Mouse (Mus musculus) lung, adult 18-20 months (tissue): ENCODE data around the gene Chmp2a.

Experiments
- DNase-seq, 2 experiments: peaks; one replicate each; pipeline ENCODE4 v3.0.0; 2022; ENCODE audit warnings: mixed read lengths in 2 of 2

The Chmp2a gene

GRCm38 (mm10) chr7:13033451-13034147 is 1.0 kb downstream of the Chmp2a start:
- no peak for DNase-seq

GRCm38 (mm10) chr7:13032541-13032940 is 2.1 kb downstream of the Chmp2a start:
- DNase-seq = no peak

GRCm38 (mm10) chr7:13031983-13032382 is 2.6 kb downstream of the Chmp2a start:
- DNase-seq = no peak

GRCm38 (mm10) chr7:13031069-13031468 is 3.5 kb downstream of the Chmp2a start:
- DNase-seq = no peak

- no peak for DNase-seq
Measured at GRCm38 (mm10) chr7:13028986-13029385, 5.6 kb downstream of the Chmp2a start.

- DNase-seq = no peak
Measured at GRCm38 (mm10) chr7:13025511-13026112, 9.0 kb downstream of the Chmp2a start.

- peak; percentile 62 to 65 for DNase-seq
Measured at GRCm38 (mm10) chr7:13024805-13025204, 9.8 kb downstream of the Chmp2a start.

GRCm38 (mm10) chr7:13023928-13024731 is 10.5 kb downstream of the Chmp2a start:
- peak; percentile 88 to 89 for DNase-seq

- peak; percentile 86 to 89 for DNase-seq
Measured at GRCm38 (mm10) chr7:13022773-13023535, 11.7 kb downstream of the Chmp2a start.

GRCm38 (mm10) chr7:13015217-13015616 is 19.4 kb downstream of the Chmp2a start:
- DNase-seq = no peak

GRCm38 (mm10) chr7:13014275-13014839 is 20.2 kb downstream of the Chmp2a start:
- DNase-seq = no peak

- no peak for DNase-seq
Measured at GRCm38 (mm10) chr7:13013671-13014070, 20.9 kb downstream of the Chmp2a start.

GRCm38 (mm10) chr7:13010005-13010908 is 24.4 kb downstream of the Chmp2a start, which contains the start of gene Zbtb45:
Gene Zbtb45 (minus strand): TSS chr7:13010034.
- no peak for DNase-seq

- DNase-seq = peak; percentile 92 to 93
Measured at GRCm38 (mm10) chr7:13009143-13010004, 25.2 kb downstream of the Chmp2a start.

- peak in 1 of 2 experiments; percentile 3 for DNase-seq
Measured at GRCm38 (mm10) chr7:13007341-13008092, 27.1 kb downstream of the Chmp2a start.

GRCm38 (mm10) chr7:13006531-13006930 is 28.1 kb downstream of the Chmp2a start:
- no peak for DNase-seq

- no peak for DNase-seq
Measured at GRCm38 (mm10) chr7:13006011-13006410, 28.6 kb downstream of the Chmp2a start.

GRCm38 (mm10) chr7:13003380-13003779 is 31.2 kb downstream of the Chmp2a start:
- DNase-seq = no peak

- DNase-seq = no peak
Measured at GRCm38 (mm10) chr7:13001584-13001983, 33.0 kb downstream of the Chmp2a start.

- no peak for DNase-seq
Measured at GRCm38 (mm10) chr7:12998851-12999250, 35.8 kb downstream of the Chmp2a start, which contains the start of gene Trim28. Gene Trim28 (plus strand): TSS chr7:12999114.
